Mouse (Mus musculus) cerebellum, adult 2 months (tissue): ENCODE data around the gene Trpd52l3. TPM values are rescaled to one million over a fixed set of nuclear protein-coding genes. Genes with fewer than 3 reads are reported as not detected.

Experiments used
- DNase-seq, 2 experiments: peaks; one replicate each; pipeline ENCODE4 v3.0.0; 2021
- H3K27ac ChIP-seq: fragments of 200-500 bp; 2 replicates; pipeline ENCODE4 v1.5.1; 2012; ENCODE audit warnings: low read length, control low read depth, inconsistent platforms; ENCODE audit not compliant: insufficient read depth
- H3K27me3 ChIP-seq: fragments of 200-500 bp; 2 replicates; pipeline ENCODE4 v1.6.1; 2012; ENCODE audit warnings: inconsistent platforms, mild to moderate bottlenecking, low read length, moderate library complexity; ENCODE audit not compliant: control insufficient read depth, insufficient read depth
- H3K4me1 ChIP-seq: fragments of 200-500 bp; 2 replicates; pipeline ENCODE4 v1.6.1; 2011; ENCODE audit warnings: low read length; ENCODE audit not compliant: control insufficient read depth, insufficient read depth
- H3K4me3 ChIP-seq: fragments of 200-500 bp; replicated peaks from 2 replicates; pipeline ENCODE3; 2011; ENCODE audit warnings: mild to moderate bottlenecking, low read depth, low read length, control low read depth; ENCODE audit not compliant: insufficient read depth
- CTCF ChIP-seq: fragments of 200-500 bp; IDR thresholded peaks from 2 replicates; pipeline ENCODE4 v1.5.1; 2011; ENCODE audit warnings: low read depth, mild to moderate bottlenecking, control low read depth, low read length, moderate library complexity, borderline replicate concordance; ENCODE audit not compliant: insufficient read depth
- POLR2A ChIP-seq: fragments of 200-500 bp; IDR thresholded peaks from 2 replicates; pipeline ENCODE4 v1.6.1; 2011; ENCODE audit warnings: low read length, control low read depth, borderline replicate concordance; ENCODE audit not compliant: insufficient read depth
- WGBS: fragments of 180-500 bp; shearing (Covaris S2); methylation state at CpG from one replicate; pipeline ENCODE4 v1.1.7; 2018; 5-methylcytosine and 5-hydroxymethylcytosine counted together
- polyA plus RNA-seq: library from polyadenylated mRNA; depleted of rRNA; stranded (reverse); fragments of >200 nt; gene quantifications from 2 replicates; pipeline ENCODE4 v1.2.3, GENCODE M21; 2012

Gene Trpd52l3
- polyA plus RNA-seq, 1 experiment = not detected

DNA sequence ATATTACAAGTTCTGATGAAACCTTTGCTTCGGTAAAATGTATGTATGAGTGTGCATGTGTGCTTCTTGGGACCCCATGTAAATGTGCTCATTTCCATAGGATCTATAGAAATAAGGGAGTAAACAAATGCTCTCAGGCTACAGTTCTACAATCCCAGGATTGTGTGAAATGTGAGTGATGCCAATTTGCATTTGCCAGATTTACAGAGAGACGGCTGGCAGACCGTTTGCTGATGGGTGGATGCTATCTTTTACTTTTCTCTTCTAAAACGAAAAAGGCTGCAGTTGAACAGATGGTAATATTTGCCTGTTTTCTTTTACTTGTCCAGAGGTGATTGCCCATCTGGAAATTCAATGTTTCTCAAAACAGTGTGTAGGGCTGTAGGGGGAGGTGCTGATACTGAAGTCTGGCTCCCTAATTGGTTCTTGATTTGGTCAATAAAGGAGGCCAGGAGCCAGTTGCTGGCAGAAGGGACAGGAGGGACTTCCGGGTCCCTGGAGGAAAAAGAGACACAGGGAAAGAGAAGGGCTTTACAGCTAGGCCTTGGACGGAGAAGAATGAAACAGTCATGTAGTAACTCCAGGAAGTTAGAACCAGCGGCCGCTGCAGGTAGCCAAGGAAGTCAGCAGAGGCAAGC, 24.0 kb upstream of the Trpd52l3 start:
- H3K27ac ChIP-seq = no peak overlapping the region
- TF ChIP-seq CTCF (no peak), POLR2A (no peak)
- no peak for DNase-seq
- no peaks in the 10 kb centered on the region for H3K4me1 ChIP-seq
- 78% methylated on average over 8 of the region's 8 CpGs for WGBS
- H3K27me3 ChIP-seq = no peaks in the 10 kb centered on the region
- H3K4me3 ChIP-seq = no peak overlapping the region

DNA sequence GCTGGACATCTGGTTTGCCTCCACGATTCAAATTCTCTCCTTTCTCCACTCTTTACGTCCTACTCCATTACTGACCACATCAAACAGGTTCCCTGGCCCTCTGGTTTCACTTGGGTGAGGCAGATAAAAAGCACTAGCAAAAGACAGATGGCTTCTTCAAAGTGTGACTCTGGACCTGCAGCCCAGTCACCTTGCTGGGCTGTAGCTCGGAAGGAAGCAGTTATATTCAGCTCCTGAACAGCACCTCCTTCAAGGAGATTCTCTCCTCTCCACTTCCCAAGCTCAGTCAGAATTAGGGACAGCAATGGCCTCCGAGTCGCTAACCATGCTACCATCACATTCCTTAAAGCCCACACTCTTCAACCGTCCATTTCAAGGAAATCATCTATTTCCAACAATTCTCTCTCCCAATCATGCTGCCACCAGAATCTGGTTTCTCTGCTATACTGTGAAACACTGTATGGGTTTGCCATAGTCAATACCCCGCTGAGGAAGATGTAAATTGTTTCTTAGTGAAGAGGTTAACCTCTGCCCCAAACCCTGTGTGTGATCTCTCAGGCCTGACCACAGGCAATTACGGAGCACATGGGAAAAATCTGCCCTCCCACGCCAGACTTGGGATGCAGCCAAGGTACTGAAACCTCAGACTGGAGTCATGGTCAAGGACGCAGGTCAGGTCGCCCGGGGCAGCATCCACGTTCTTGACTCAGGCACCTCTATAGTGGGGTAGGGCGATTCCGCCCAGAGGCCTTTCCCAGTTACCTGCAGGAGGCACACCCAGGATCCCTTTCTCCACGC, 19.2 kb upstream of the Trpd52l3 start:
- Histone ChIP-seq H3K4me3 (no peak overlapping the region), H3K4me1 (no peaks in the 10 kb centered on the region), H3K27me3 (no peaks in the 10 kb centered on the region), H3K27ac (no peak overlapping the region)
- whole genome bisulfite sequencing = 56% methylated on average over 16 of the region's 16 CpGs
- TF ChIP-seq POLR2A (no peak), CTCF (no peak)
- DNase-seq = no peak

DNA sequence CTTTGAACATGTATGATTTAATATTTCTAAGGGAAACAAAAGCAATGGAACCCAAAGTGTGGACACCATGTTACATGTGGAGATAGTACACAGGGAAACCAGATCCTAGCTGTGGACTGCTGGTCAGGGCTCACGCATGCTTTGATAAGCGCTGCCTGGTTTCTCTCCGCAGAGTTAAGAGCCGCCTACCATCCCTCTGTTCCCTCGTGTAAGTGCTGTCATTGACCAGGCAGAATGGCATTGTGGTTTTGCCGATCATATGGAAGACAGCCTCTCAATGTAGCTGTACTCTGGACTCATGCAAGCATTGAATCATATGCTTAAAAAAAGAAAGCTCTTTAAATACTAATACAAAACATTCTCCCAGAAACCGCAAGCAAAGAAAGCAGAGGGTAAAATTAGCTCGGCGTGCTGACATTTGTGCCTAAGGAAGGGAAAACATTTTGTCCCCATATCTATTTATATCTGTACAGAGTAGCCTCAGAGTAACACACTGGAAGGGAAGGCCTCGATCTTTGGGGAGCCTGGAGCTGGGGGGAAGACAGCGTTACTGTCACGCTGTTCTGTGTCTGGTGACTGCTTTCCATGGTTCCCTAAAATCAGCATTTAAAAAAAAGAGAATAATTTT, 17.0 kb upstream of the Trpd52l3 start:
- no peak overlapping the region for H3K4me3 ChIP-seq
- no peaks in the 10 kb centered on the region for H3K27me3 ChIP-seq
- TF ChIP-seq POLR2A (no peak), CTCF (no peak)
- DNase-seq = no peak
- no peak overlapping the region for H3K27ac ChIP-seq
- 80% methylated on average over 12 of the region's 12 CpGs for WGBS
- no peaks in the 10 kb centered on the region for H3K4me1 ChIP-seq

DNA sequence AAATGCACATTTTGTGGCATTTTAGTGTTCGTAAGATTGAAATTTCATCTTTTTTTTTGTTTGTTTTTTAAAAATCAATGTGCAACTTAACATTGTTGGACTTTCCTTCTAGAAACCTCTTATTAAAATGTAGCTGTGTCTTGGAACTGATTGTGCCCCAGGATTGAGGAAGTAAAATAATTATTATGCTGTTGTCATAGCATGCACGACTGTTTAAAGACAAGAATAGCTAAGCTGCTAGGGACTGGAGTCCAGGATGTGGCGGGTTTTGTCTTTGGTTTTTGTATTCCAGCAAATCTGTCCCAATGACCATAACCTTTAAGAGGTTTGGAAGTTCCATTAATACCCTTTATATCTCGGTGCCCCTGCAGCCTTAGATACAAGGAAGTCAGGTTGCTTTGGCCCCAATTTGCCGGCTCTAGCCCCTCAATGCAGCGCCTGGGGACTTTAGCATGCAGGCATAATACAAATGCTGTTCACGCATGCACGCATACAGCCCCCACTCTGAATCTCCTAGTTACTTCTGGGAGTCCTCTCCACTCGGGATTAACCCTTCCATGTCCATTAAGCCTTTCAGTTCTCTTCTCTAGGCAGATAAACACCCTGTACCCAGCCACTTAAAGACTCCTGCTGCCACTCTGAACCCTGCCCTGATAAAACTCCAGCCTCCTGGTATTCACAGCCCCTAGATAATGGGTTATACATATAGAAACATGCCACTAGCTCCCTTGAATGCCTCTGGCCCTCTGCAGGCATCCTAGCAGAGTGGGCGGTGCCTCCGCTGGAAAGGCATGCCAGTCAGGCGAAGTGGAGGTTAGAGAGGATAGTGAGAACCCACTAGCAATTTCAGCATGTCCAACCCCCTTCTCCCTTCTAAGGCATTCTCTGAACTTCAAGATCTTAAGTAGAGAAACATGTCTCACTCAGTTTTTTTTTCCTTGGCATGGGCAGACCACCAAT, 2.9 kb upstream of the Trpd52l3 start:
- TF ChIP-seq CTCF (no peak), POLR2A (no peak)
- Histone ChIP-seq H3K4me3 (no peak overlapping the region), H3K27ac (no peak overlapping the region), H3K27me3 (no peaks in the 10 kb centered on the region), H3K4me1 (no peaks in the 10 kb centered on the region)
- DNase-seq = no peak
- WGBS = 22% methylated on average over 12 of the region's 12 CpGs

DNA sequence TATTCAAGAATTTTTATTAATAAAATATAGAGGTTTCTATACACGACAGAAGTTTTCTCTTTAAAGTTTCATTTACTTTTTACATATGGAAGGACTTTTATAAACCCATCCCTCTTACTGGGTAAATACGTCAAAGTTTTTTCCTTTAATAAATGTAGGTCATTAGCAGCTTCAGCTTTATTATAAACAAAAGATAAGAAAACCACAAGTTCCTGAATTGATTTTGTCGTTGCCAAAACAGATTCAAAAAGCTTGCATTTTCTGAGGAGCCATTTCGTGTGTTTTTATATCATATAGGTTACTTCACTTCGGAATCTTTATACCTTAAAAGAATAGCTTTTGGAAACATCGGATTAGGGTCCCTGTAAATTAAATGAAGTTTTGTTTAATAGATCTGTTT, 2.0 kb upstream of the Trpd52l3 start:
- H3K4me3 ChIP-seq = no peak overlapping the region
- WGBS = 88% methylated on average over 6 of the region's 6 CpGs
- DNase-seq = no peak
- TF ChIP-seq POLR2A = no peak
- no peak for TF ChIP-seq CTCF
- no peaks in the 10 kb centered on the region for H3K4me1 ChIP-seq
- no peak overlapping the region for H3K27ac ChIP-seq
- H3K27me3 ChIP-seq = no peaks in the 10 kb centered on the region

DNA sequence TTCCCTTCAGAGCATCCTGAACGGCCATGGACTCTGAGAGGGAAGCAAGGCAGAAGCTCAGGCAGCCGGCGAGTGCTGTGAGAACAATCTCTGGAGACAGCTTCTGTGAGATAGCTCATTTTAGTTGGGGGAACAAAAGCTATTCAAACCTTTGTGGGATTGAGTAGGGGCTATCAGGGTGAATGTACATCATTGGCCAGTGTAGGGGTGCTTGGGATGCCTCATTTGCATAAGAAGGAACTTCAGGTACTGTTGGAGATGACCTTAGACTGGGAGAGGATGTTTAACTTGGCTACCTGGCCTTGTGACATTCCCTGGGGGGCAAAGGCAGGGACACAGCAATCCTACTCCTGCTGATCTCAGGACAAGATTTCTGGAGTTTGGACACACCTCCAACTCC, 2.8 kb downstream of the Trpd52l3 start:
- WGBS = 72% methylated on average over 3 of the region's 3 CpGs
- no peak for DNase-seq
- H3K4me3 ChIP-seq = no peak overlapping the region

DNA sequence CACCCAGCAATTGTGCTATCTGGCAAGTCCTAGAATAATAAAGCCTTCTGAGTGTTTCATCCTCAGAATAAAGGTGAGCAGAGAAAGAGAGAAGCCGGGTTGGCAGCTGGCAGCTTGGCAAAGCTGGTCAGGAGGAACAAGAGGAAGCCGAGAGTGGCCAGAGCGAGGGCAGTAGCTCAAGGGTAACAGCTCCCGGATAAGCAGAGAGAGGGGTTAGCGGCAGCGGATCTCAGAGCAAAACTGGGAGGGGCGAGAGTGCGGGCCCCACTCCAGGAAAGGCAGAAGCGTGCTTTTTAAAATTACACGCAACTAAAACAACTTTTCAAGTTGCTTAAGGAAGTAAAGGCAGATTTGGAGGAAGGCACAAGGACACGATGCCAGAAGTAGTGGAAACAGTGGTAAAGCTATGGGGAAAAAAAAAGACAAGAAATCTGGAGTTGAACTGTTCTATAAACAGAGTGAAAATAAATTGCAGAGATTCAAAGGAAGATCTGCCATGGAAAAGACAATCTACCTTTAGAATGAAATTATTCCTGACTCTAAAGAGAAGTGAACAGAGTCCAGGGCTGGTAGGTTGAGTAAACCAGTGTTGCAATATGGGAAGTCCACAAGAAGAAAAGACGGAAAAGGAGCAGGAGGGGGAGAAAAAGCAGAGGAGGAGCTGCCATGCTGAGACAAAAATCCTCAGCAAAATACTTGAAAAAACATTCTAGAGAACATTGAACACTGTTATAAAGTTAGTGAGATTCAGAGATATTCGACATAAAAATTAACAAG, 7.1 kb downstream of the Trpd52l3 start:
- H3K4me1 ChIP-seq = no peaks in the 10 kb centered on the region
- no peak overlapping the region for H3K27ac ChIP-seq
- TF ChIP-seq POLR2A (no peak), CTCF (no peak)
- DNase-seq = no peak
- 47% methylated on average over 13 of the region's 13 CpGs for WGBS
- no peaks in the 10 kb centered on the region for H3K27me3 ChIP-seq
- no peak overlapping the region for H3K4me3 ChIP-seq

More for the DNA sequence above, 2.8 kb downstream of the Trpd52l3 start:
- Histone ChIP-seq H3K27me3 (no peaks in the 10 kb centered on the region), H3K4me1 (no peaks in the 10 kb centered on the region), H3K27ac (no peak overlapping the region)
- TF ChIP-seq POLR2A (no peak), CTCF (no peak)
